Mouse (Mus musculus): ENCODE measurements around the gene Cd200r3. TPM values are rescaled to one million over a fixed set of nuclear protein-coding genes. Genes with fewer than 3 reads are reported as not detected.

The Cd200r3 gene
- polyA plus RNA-seq, 1 experiment from 2014 or later: 0.75 TPM

DNA sequence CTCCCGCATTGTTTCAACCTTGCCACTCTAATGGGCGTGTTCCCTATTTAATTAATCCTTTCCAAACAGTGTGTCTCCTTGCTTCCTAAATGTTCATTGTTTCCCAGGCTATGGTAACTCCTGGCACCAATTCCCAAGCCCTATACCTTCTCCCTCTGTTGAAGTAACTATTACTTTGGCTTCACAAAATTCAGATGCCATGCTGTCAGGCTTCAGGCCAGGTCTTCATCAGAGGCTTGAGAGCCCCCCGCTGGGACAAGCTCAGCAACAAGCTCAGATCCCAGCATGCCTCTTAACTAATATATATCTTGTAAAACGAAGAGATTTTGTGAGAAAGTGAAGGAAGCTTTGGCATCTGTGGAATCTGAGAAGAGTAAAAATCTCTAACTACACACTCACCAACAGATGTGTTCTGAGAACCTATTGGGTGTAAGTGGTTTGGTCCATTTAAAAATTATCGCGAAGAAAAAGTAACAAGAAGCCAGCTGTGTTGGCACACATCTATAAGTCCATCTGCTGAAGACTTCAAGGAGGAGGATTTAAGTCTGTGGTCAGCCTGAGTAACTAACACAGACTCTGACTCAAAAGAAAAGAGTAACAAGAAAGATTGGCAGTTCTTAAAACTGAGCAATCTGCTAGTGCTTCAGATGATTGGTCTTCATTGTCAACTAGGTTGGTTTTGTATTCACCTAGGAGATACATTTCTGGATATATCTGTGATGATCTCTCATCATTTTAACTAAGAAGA, 50.9 kb downstream of the Cd200r3 start:
- 75% methylated on average over 6 of the region's 6 CpGs for WGBS
- no peak for ATAC-seq
- no peaks in the 10 kb centered on the region for H3K9me3 ChIP-seq
- no peak overlapping the region for H3K27ac ChIP-seq
- H3K36me3 ChIP-seq: no peaks in the 10 kb centered on the region
- H3K4me3 ChIP-seq (replicated peaks): no peak overlapping the region
- no peaks in the 10 kb centered on the region for H3K27me3 ChIP-seq (replicated peaks)
- H3K9ac ChIP-seq: no peak overlapping the region
- H3K4me1 ChIP-seq (replicated peaks): no peaks in the 10 kb centered on the region
- H3K4me2 ChIP-seq (replicated peaks): no peak overlapping the region

DNA sequence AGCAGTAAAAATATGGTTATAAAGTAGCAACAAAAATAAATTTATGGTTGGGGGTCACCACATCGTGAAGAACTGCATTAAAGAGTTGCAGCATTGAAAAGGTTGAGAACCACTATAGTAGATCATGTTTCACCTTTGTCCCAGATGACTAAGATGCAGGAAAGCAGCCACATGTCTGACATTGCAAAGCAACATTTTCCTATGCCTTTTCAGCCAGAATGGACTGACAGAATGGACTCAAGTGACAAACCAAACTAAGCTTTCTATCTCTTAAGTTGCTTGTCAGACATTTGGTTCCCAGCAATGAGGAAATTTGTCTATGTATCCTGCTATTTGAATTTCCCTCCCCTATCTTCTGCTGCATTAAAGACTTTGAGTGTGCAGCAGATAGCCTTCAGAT, 51.6 kb downstream of the Cd200r3 start:
- H3K36me3 ChIP-seq: no peaks in the 10 kb centered on the region
- no peak overlapping the region for H3K4me3 ChIP-seq (replicated peaks)
- H3K27ac ChIP-seq: no peak overlapping the region
- H3K27me3 ChIP-seq (replicated peaks): no peaks in the 10 kb centered on the region
- H3K4me1 ChIP-seq (replicated peaks): no peaks in the 10 kb centered on the region
- no peak for ATAC-seq
- WGBS: 75% methylated on average over 1 of the region's 1 CpGs
- H3K9ac ChIP-seq: no peak overlapping the region
- H3K9me3 ChIP-seq: no peaks in the 10 kb centered on the region
- H3K4me2 ChIP-seq (replicated peaks): no peak overlapping the region

DNA sequence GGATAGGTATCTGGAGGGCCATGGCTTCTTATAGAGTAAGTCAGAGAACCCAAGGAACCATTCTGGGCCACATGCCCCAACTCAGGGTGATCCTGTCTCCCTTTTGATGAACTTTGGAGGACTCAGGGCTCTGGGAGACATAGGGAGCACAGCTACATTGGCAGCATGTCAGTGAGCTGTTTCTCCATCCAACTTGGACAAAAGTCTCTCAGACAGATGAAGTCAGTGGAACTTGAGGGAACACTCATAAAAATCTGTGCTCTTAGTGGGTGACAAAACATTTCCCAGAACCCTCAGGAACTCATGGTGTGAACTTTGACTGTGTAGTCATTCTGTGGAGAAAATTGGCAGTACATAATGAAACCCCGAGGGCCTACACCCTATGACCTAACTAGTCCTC, 53.2 kb downstream of the Cd200r3 start:
- H3K9me3 ChIP-seq: no peaks in the 10 kb centered on the region
- H3K9ac ChIP-seq: no peak overlapping the region
- ATAC-seq: no peak
- no peaks in the 10 kb centered on the region for H3K27me3 ChIP-seq (replicated peaks)
- H3K4me1 ChIP-seq (replicated peaks): no peaks in the 10 kb centered on the region
- no peak overlapping the region for H3K27ac ChIP-seq
- no peak overlapping the region for H3K4me2 ChIP-seq (replicated peaks)
- H3K4me3 ChIP-seq (replicated peaks): no peak overlapping the region
- 86% methylated on average over 1 of the region's 1 CpGs for WGBS
- no peaks in the 10 kb centered on the region for H3K36me3 ChIP-seq

DNA sequence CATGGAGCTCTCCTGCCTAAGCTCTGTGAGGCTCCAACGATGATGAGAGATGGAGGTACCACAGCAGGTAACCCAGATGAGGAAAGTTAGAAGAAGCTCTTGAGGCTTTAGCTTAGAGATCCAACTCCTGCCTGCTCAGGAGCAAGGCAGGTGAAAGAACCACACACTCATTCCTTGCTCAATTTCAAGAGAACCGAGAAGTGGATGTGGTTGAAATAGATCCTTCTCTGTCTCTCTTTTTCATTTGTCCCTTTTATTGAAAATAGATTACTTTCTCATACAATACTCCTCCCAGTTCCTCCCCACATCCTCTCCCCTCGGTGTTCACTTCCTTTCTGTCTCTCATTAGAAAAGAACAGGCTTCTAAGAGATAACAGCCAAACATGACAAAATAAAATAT, 56.1 kb downstream of the Cd200r3 start:
- Histone ChIP-seq H3K27ac (no peak overlapping the region), H3K4me1 (replicated peaks) (no peaks in the 10 kb centered on the region), H3K4me3 (replicated peaks) (no peak overlapping the region), H3K36me3 (no peaks in the 10 kb centered on the region), H3K9me3 (no peaks in the 10 kb centered on the region), H3K27me3 (replicated peaks) (no peaks in the 10 kb centered on the region), H3K9ac (no peak overlapping the region), H3K4me2 (replicated peaks) (no peak overlapping the region)
- 64% methylated on average over 3 of the region's 3 CpGs for WGBS
- no peak for ATAC-seq

DNA sequence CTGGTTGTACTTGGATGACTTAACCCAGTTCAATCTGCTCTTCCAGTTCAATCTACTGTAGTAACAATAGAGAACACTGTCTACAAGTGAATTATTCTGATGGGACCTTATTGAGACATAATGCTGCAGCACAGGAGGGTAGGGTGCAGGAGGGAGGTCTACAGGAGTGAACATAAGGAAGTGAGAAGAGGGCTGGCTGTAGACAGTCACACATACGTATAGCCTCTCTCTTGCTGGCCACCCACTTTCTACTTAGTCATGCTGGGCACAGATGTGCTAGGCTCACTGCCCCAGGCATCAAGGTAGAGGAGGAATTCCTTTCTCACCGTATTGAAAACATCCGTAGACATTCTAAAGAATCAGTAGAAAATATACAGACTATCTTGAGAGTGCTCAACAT, 61.0 kb downstream of the Cd200r3 start:
- Histone ChIP-seq H3K9ac (no peak overlapping the region), H3K4me2 (replicated peaks) (no peak overlapping the region), H3K27ac (no peak overlapping the region), H3K27me3 (replicated peaks) (no peaks in the 10 kb centered on the region), H3K4me3 (replicated peaks) (no peak overlapping the region), H3K4me1 (replicated peaks) (no peaks in the 10 kb centered on the region), H3K9me3 (no peaks in the 10 kb centered on the region), H3K36me3 (no peaks in the 10 kb centered on the region)
- WGBS: 81% methylated on average over 3 of the region's 3 CpGs
- ATAC-seq: no peak

DNA sequence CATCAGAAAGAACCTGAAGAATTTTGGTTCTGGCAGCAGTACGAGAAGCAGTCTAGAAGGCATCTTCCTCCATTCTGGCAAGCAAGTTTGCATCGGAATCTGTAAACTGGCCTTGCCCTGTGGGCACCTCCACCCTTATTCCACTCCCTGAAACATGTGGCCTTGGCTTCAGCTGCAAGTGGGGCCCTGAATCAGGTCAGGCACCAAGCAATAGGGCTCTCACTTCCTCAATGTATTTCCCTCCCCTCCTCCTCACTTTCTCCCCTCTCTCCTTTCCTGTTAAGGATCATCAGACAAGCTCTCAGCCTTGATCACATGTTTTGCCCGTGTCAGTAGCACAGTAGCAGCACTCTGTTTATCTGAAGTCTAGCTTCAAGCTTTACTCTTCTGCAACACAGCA, 61.8 kb downstream of the Cd200r3 start:
- Histone ChIP-seq H3K4me2 (replicated peaks) (no peak overlapping the region), H3K27me3 (replicated peaks) (no peaks in the 10 kb centered on the region), H3K36me3 (no peaks in the 10 kb centered on the region), H3K9ac (no peak overlapping the region), H3K4me3 (replicated peaks) (no peak overlapping the region), H3K27ac (no peak overlapping the region), H3K9me3 (no peaks in the 10 kb centered on the region), H3K4me1 (replicated peaks) (no peaks in the 10 kb centered on the region)
- no peak for ATAC-seq
- WGBS: 59% methylated on average over 3 of the region's 3 CpGs

DNA sequence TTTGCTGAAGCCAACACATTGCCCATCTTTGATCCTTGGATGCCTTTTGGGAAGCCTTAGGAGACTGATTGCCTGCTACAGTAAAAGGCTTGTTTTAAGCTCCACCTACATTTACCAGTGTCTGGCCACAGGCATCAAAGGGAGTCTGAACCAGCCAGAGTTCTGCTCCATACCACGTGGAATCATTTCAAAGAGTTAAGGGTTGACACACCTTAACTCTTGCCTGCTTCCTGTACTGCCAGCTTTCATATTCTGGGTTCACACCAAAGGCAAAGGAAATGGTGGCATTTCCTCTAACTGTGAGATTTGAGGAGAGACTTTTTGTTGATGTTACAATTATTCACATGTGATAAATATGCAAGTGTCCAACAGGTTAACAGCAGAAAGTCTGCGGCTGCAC, 63.5 kb downstream of the Cd200r3 start:
- H3K9me3 ChIP-seq: no peaks in the 10 kb centered on the region
- WGBS: 58% methylated on average over 2 of the region's 2 CpGs
- ATAC-seq: no peak
- no peak overlapping the region for H3K4me2 ChIP-seq (replicated peaks)
- H3K4me3 ChIP-seq (replicated peaks): no peak overlapping the region
- H3K36me3 ChIP-seq: no peaks in the 10 kb centered on the region
- no peaks in the 10 kb centered on the region for H3K27me3 ChIP-seq (replicated peaks)
- H3K9ac ChIP-seq: no peak overlapping the region
- H3K27ac ChIP-seq: no peak overlapping the region
- no peaks in the 10 kb centered on the region for H3K4me1 ChIP-seq (replicated peaks)

DNA sequence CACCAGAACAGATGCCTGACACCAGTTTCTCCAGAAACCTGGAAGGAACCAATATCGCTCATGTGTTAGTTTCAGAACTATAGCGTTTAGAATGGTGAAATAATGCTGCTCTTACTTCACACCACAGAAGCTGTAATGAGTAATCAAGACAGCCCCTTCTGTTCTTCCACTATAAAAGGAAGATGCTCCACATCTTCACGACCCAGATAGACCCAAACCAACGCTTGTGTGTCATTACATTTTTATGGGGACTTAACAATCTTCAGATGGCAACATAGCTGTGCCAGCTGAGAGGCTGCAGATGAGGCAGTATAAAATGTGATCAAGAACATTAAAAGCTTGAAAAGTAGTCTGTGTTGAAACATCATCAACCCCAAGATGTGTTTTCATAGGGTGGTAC, 64.3 kb downstream of the Cd200r3 start:
- ATAC-seq: no peak
- Histone ChIP-seq H3K9ac (no peak overlapping the region), H3K4me3 (replicated peaks) (no peak overlapping the region), H3K4me1 (replicated peaks) (no peaks in the 10 kb centered on the region), H3K36me3 (no peaks in the 10 kb centered on the region), H3K9me3 (no peaks in the 10 kb centered on the region), H3K4me2 (replicated peaks) (no peak overlapping the region), H3K27me3 (replicated peaks) (no peaks in the 10 kb centered on the region), H3K27ac (no peak overlapping the region)
- WGBS: 85% methylated on average over 4 of the region's 4 CpGs

DNA sequence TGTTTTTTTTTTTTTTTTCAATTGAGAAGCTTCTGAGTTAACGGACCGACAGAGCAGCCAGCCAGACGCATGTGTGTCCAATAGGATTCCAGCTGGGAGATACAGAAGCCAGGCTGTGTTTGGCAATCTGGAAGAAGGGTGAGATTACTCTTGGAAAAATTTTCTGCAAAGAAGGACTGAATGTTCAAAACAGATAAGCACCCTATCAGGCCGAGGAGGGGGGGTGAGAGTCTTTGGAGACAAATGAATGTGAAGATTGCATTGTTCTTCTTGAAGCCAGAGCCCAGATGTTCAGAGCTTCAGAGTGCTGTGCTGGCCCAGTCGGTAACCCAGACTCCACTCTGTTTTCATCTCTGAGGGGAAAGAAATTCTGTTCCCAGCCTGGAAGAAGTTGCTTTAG, 66.2 kb downstream of the Cd200r3 start:
- 53% methylated on average over 5 of the region's 5 CpGs for WGBS
- Histone ChIP-seq H3K36me3 (no peaks in the 10 kb centered on the region), H3K27me3 (replicated peaks) (no peaks in the 10 kb centered on the region), H3K4me2 (replicated peaks) (no peak overlapping the region), H3K4me1 (replicated peaks) (no peaks in the 10 kb centered on the region), H3K4me3 (replicated peaks) (no peak overlapping the region), H3K9ac (no peak overlapping the region), H3K27ac (no peak overlapping the region), H3K9me3 (no peaks in the 10 kb centered on the region)
- no peak for ATAC-seq

DNA sequence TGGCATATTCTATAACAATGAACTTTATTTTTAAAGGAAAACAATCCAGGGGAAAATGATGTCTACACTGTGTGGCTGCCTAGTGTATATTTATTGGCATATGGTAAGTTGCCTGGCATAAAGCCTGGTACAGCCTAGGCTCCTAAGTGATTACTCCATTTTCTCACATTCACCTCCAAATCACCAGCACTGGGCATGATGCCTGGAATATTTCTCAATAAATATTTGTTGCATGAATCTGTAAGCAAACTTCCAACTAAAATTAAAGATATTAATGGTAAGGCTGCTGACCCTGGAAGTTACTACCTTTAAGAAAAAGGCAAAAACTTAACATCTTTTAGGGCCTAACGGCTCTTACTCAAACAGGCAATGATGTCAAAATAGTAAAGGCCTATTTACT, 72.1 kb downstream of the Cd200r3 start:
- ATAC-seq: no peak
- H3K4me3 ChIP-seq (replicated peaks): no peak overlapping the region
- no peaks in the 10 kb centered on the region for H3K4me1 ChIP-seq (replicated peaks)
- no peak overlapping the region for H3K9ac ChIP-seq
- no peaks in the 10 kb centered on the region for H3K9me3 ChIP-seq
- WGBS: 77% methylated on average over 1 of the region's 1 CpGs
- no peaks in the 10 kb centered on the region for H3K27me3 ChIP-seq (replicated peaks)
- H3K4me2 ChIP-seq (replicated peaks): no peak overlapping the region
- no peaks in the 10 kb centered on the region for H3K36me3 ChIP-seq
- H3K27ac ChIP-seq: no peak overlapping the region

DNA sequence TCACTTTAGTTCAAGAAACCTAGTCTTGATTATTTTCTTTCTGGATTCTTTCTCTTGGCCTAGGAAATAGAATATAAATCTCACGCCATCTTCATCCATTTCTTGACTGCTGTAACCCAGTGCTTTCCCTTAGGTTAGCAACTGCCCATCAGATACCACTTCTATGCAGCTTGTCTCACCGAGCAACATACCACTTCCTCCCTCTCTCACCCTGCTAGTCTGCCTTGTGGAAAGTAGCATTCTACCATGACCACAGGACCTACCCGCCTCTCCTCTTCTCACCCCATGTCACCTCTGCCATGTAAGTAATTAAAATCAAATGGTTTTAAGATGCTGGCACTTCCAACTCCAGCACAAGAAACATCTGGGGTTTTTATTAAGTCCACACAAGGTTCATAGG, 73.0 kb downstream of the Cd200r3 start:
- no peaks in the 10 kb centered on the region for H3K36me3 ChIP-seq
- 84% methylated on average over 3 of the region's 3 CpGs for WGBS
- no peak for ATAC-seq
- no peaks in the 10 kb centered on the region for H3K4me1 ChIP-seq (replicated peaks)
- H3K4me3 ChIP-seq (replicated peaks): no peak overlapping the region
- no peak overlapping the region for H3K4me2 ChIP-seq (replicated peaks)
- no peak overlapping the region for H3K27ac ChIP-seq
- no peak overlapping the region for H3K9ac ChIP-seq
- H3K9me3 ChIP-seq: no peaks in the 10 kb centered on the region
- no peaks in the 10 kb centered on the region for H3K27me3 ChIP-seq (replicated peaks)

DNA sequence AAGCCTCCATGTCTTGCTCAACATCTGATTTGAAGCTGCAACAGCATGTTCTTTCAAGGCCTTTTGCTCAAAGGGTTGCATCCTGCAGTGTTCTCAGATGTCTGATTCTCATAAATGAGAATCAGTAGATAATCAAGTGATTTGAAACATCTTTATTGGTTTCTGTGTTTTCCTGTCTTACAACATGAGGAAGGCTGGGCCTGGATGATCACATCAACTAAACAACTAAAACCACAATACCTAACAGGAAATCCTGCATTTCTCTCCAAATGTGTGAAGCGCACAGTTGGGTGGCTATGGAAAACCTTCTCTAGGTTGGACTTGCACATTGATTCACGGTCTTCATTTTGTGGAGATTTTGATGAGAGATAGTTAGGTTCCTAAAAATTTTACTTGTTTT, 75.4 kb downstream of the Cd200r3 start:
- ATAC-seq: no peak
- H3K36me3 ChIP-seq: no peaks in the 10 kb centered on the region
- no peaks in the 10 kb centered on the region for H3K4me1 ChIP-seq (replicated peaks)
- H3K4me2 ChIP-seq (replicated peaks): no peak overlapping the region
- H3K9ac ChIP-seq: no peak overlapping the region
- H3K27me3 ChIP-seq (replicated peaks): no peaks in the 10 kb centered on the region
- no peaks in the 10 kb centered on the region for H3K9me3 ChIP-seq
- no peak overlapping the region for H3K27ac ChIP-seq
- 90% methylated on average over 2 of the region's 2 CpGs for WGBS
- no peak overlapping the region for H3K4me3 ChIP-seq (replicated peaks)

DNA sequence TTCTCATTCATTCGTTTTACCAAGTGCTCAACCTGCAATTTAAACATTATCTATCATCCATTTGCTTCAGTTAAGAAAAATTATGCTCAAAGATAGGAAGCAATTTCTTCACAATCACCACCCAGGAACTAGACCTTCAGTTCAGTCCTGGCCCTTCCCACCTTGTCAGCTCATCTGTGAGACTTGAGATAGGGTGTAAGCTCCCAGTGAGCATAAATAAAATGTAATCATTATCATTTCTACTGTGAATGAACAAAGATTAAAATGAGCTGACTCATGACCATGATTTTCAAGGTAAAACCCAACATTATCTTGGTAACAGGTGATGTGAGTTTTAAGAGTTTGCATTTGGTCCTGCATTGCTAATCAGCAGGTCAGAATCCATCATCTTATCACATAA, 76.6 kb downstream of the Cd200r3 start:
- Histone ChIP-seq H3K4me3 (replicated peaks) (no peak overlapping the region), H3K4me1 (replicated peaks) (no peaks in the 10 kb centered on the region), H3K9me3 (no peaks in the 10 kb centered on the region), H3K27me3 (replicated peaks) (no peaks in the 10 kb centered on the region), H3K4me2 (replicated peaks) (no peak overlapping the region), H3K9ac (no peak overlapping the region), H3K27ac (no peak overlapping the region), H3K36me3 (no peaks in the 10 kb centered on the region)
- ATAC-seq: no peak
- 61% methylated on average over 1 of the region's 1 CpGs for WGBS

Data from intestine, embryonic 15.5 days (tissue).